Mouse (Mus musculus) G1E-ER4 (cell line): ENCODE results near the gene Galr2. TPM values are rescaled to one million over a fixed set of nuclear protein-coding genes. Genes with fewer than 3 reads are reported as not detected.

Experiments
- GATA1 ChIP-seq: IDR thresholded peaks from one replicate; pipeline ENCODE4 v1.8.0; 2012; ENCODE audit warnings: low read length, inconsistent platforms
- polyA plus RNA-seq: library from polyadenylated mRNA; stranded (reverse); fragments of >175 nt; gene quantifications from 2 replicates; pipeline ENCODE4 v1.2.3, GENCODE M21; 2012

Gene Galr2
- polyA plus RNA-seq, 1 experiment = not detected

- no peak for TF ChIP-seq GATA1
Measured at GRCm38 (mm10) chr11:116318719-116319659, 38.2 kb downstream of the Galr2 start.

GRCm38 (mm10) chr11:116326963-116327603, 46.3 kb downstream of the Galr2 start:
- TF ChIP-seq GATA1 = no peak

- no peak for TF ChIP-seq GATA1
Measured at GRCm38 (mm10) chr11:116329314-116330210, 48.8 kb downstream of the Galr2 start.

- no peak for TF ChIP-seq GATA1
Measured at GRCm38 (mm10) chr11:116330211-116330518, 49.4 kb downstream of the Galr2 start.

GRCm38 (mm10) chr11:116332232-116332982, 51.7 kb downstream of the Galr2 start:
- TF ChIP-seq GATA1 = no peak

GRCm38 (mm10) chr11:116332983-116333270, 52.2 kb downstream of the Galr2 start:
- TF ChIP-seq GATA1 = no peak

Other genes starting within 250 kb of the Galr2 start
- 170 and 235 TPM in 2 replicates for gene Unc13d, start 203.0 kb upstream of the Galr2 start, polyA plus RNA-seq
- gene Wbp2, start 193.9 kb upstream of the Galr2 start, polyA plus RNA-seq = 591 and 669 TPM in 2 replicates
- gene Trim47, start 153.7 kb upstream of the Galr2 start, polyA plus RNA-seq = not detected in 2 replicates
- not detected in 2 replicates for gene Trim65, start 149.8 kb upstream of the Galr2 start, polyA plus RNA-seq
- 152 and 200 TPM in 2 replicates for gene Mrpl38, start 142.1 kb upstream of the Galr2 start, polyA plus RNA-seq
- gene Fbf1, start 112.8 kb upstream of the Galr2 start, polyA plus RNA-seq = 26.9 and 34.1 TPM in 2 replicates
- 114 and 122 TPM in 2 replicates for gene Ten1, start 82.1 kb upstream of the Galr2 start, polyA plus RNA-seq
- gene Acox1, start 81.9 kb upstream of the Galr2 start, polyA plus RNA-seq = 1.8 and 2.5 TPM in 2 replicates
- 0.01 and 0.02 TPM in 2 replicates for gene Evpl, start 42.9 kb upstream of the Galr2 start, polyA plus RNA-seq
- 52.4 and 70.9 TPM in 2 replicates for gene Srp68, start 6.7 kb upstream of the Galr2 start, polyA plus RNA-seq
- gene Exoc7, start 26.3 kb downstream of the Galr2 start, polyA plus RNA-seq = 15.1 and 19.0 TPM in 2 replicates
- 0.02 TPM in 1 of 2 replicates, not detected in the other for gene Foxj1, start 54.5 kb downstream of the Galr2 start, polyA plus RNA-seq
- gene Rnf157, start 132.1 kb downstream of the Galr2 start, polyA plus RNA-seq = not detected in 2 replicates
- gene Ubald2, start 153.2 kb downstream of the Galr2 start, polyA plus RNA-seq = 733 and 1,549 TPM in 2 replicates
- gene Qrich2, start 185.3 kb downstream of the Galr2 start, polyA plus RNA-seq = not detected in 2 replicates
- 76.5 and 115 TPM in 2 replicates for gene Prpsap1, start 213.3 kb downstream of the Galr2 start, polyA plus RNA-seq
- gene Sphk1, start 250.0 kb downstream of the Galr2 start, polyA plus RNA-seq = 206 and 262 TPM in 2 replicates